In genomic region chr2:27775006-27775405, GRCm38 (mm10) we compare ENCODE assay signal across 13 mouse cellular contexts.
DNase-seq lines count a peak whose midpoint lies in the region; ATAC-seq and TF ChIP-seq lines count a peak whose summit lies in the region.
"Had no signal": no experiment of that assay in that cellular context is flagged by ENCODE, and none has a peak within 500 bp of the region (broad histone marks: within the 10 kb centered on the region; RNA-seq: fewer than 3 reads in every experiment).

No protein-coding gene starts in this region.

- ATAC-seq in embryonic facial prominence, embryonic 11.5 days (replicated peaks; ENCODE audit: insufficient number of reproducible peaks, low FRiP score, low TSS enrichment, low read depth), result no peak
- no peak for ATAC-seq in limb, embryonic 14.5 days (ENCODE audit: low FRiP score, low read depth)

- peaks cover 15% of the 10 kb centered on the region for H3K4me1 ChIP-seq in heart, adult 2 months (ENCODE audit: control insufficient read depth, insufficient read depth, low read length)
- H3K4me1 ChIP-seq in embryonic facial prominence, embryonic 11.5 days (ENCODE audit: control insufficient read depth, insufficient read depth, low read length), result peaks cover 11% of the 10 kb centered on the region
- peaks cover 38% of the 10 kb centered on the region for H3K4me1 ChIP-seq in limb, embryonic 14.5 days (ENCODE audit: control insufficient read depth, insufficient read depth, low read length)

- no peaks in the 10 kb centered on the region for H3K9me3 ChIP-seq in embryonic facial prominence, embryonic 11.5 days (replicated peaks; ENCODE audit: control insufficient read depth, low read length)
- H3K9me3 ChIP-seq in limb, embryonic 14.5 days (ENCODE audit: control insufficient read depth, low read length), result no peaks in the 10 kb centered on the region
- H3K9me3 ChIP-seq: hindbrain, embryonic 15.5 days; liver, embryonic 15.5 days had no signal

- H3K4me3 ChIP-seq in heart, adult 2 months, result no peak overlapping the region
- no peak overlapping the region for H3K4me3 ChIP-seq in embryonic facial prominence, embryonic 11.5 days (ENCODE audit: low read depth, low read length)
- H3K4me3 ChIP-seq in limb, embryonic 14.5 days (replicated peaks; ENCODE audit: low read length), result no peak overlapping the region
- H3K4me3 ChIP-seq: erythroblast, embryonic 14.5 days; hindbrain, embryonic 15.5 days; liver, embryonic 15.5 days had no signal

- no peaks in the 10 kb centered on the region for H3K36me3 ChIP-seq in heart, adult 2 months (ENCODE audit: control insufficient read depth, insufficient read depth, low read length)
- H3K36me3 ChIP-seq in embryonic facial prominence, embryonic 11.5 days (replicated peaks; ENCODE audit: control insufficient read depth, insufficient read depth, low read depth, low read length), result no peaks in the 10 kb centered on the region
- no peaks in the 10 kb centered on the region for H3K36me3 ChIP-seq in limb, embryonic 14.5 days (ENCODE audit: control insufficient read depth, insufficient read depth, low read length)
- H3K36me3 ChIP-seq: hindbrain, embryonic 15.5 days; liver, embryonic 15.5 days had no signal

- H3K27me3 ChIP-seq in heart, adult 2 months (ENCODE audit: control insufficient read depth, insufficient read depth, low read length), result no peaks in the 10 kb centered on the region
- H3K27me3 ChIP-seq in embryonic facial prominence, embryonic 11.5 days (ENCODE audit: control insufficient read depth, insufficient read depth, low read length), result no peaks in the 10 kb centered on the region
- no peaks in the 10 kb centered on the region for H3K27me3 ChIP-seq in limb, embryonic 14.5 days (ENCODE audit: control insufficient read depth, insufficient read depth, low read length)
- H3K27me3 ChIP-seq: hindbrain, embryonic 15.5 days; liver, embryonic 15.5 days had no signal

- peak overlapping the region; percentile 66 for H3K27ac ChIP-seq in heart, adult 2 months
- peak overlapping the region; percentile 76; the same call in 1 of the 2 replicates for H3K27ac ChIP-seq in embryonic facial prominence, embryonic 11.5 days (replicated peaks; ENCODE audit: low read depth, low read length)
- H3K27ac ChIP-seq in limb, embryonic 14.5 days (replicated peaks; ENCODE audit: low read depth, low read length), result peak overlapping the region; percentile 98
- H3K27ac ChIP-seq: hindbrain, embryonic 15.5 days; liver, embryonic 15.5 days had no signal

- TF ChIP-seq POLR2A in heart, adult 2 months (IDR thresholded peaks at IDR 0.05; ENCODE audit: insufficient read depth, low read depth, low read length), result no peak
- no peak for TF ChIP-seq POLR2A in limb, embryonic 14.5 days (IDR thresholded peaks at IDR 0.05; ENCODE audit: borderline replicate concordance, extremely low read depth, insufficient read depth, insufficient read length)

- H3K4me2 ChIP-seq in embryonic facial prominence, embryonic 11.5 days (ENCODE audit: low read depth, low read length), result no peak overlapping the region
- no peak overlapping the region for H3K4me2 ChIP-seq in limb, embryonic 14.5 days (replicated peaks; ENCODE audit: low read depth, low read length, severe bottlenecking)
- H3K4me2 ChIP-seq: hindbrain, embryonic 15.5 days; liver, embryonic 15.5 days had no signal

- TF ChIP-seq CTCF in heart, adult 2 months (IDR thresholded peaks at IDR 0.05), result no peak

- intact Hi-C loops in heart, adult 2 months (cut with DNase I), result no loop called here
- intact Hi-C loops in heart, postnatal 14 days (cut with DNase I), result no loop called here

- TF ChIP-seq EP300 in heart, adult 2 months (IDR thresholded peaks at IDR 0.05; ENCODE audit: insufficient read depth, low read depth, low read length), result no peak

- WGBS in heart, adult 2 months, result 86% methylated on average over 10 of the region's 10 CpGs
- 88% methylated on average over 10 of the region's 10 CpGs for WGBS in embryonic facial prominence, embryonic 11.5 days
- 73% methylated on average over 10 of the region's 10 CpGs for WGBS in limb, embryonic 14.5 days

- no peak for DNase-seq in heart, adult 2 months
- DNase-seq in heart, postnatal 14 days, result no peak
- peak; percentile 19 for DNase-seq in kidney, postnatal 10 days
- DNase-seq in kidney, adult 18-20 months, result no peak
- DNase-seq in embryonic facial prominence, embryonic 11.5 days (ENCODE audit: low spot score), result peak; percentile 11
- no peak for DNase-seq in limb, embryonic 14.5 days (ENCODE audit: low spot score)
- no peak for DNase-seq in retina, postnatal 1 day
- DNase-seq in urinary bladder, postnatal 25 days (ENCODE audit: low spot score), result no peak
- DNase-seq: adrenal gland, adult 2 months; cerebellum, adult 11 months had no signal

- no peak overlapping the region for H3K9ac ChIP-seq in heart, adult 2 months (ENCODE audit: low read depth, low read length)
- H3K9ac ChIP-seq in embryonic facial prominence, embryonic 11.5 days (replicated peaks; ENCODE audit: low read length), result no peak overlapping the region
- no peak overlapping the region for H3K9ac ChIP-seq in limb, embryonic 14.5 days (ENCODE audit: low read depth, low read length, severe bottlenecking)
- H3K9ac ChIP-seq: hindbrain, embryonic 15.5 days; liver, embryonic 15.5 days had no signal

- no peaks in the 10 kb centered on the region for H3K79me2 ChIP-seq in heart, adult 2 months (replicated peaks; ENCODE audit: control insufficient read depth, insufficient read depth, low read length)

Comparison
In these comparisons a context has a peak if more than half of its experiments do, and no peak if none do; other contexts are left out.
1. DNase-seq: peak in kidney, postnatal 10 days (single experiment) and embryonic facial prominence, embryonic 11.5 days (single experiment); none in heart, adult 2 months (0 of 2), heart, postnatal 14 days (0 of 2), kidney, adult 18-20 months (single experiment), limb, embryonic 14.5 days (single experiment), retina, postnatal 1 day (single experiment) and urinary bladder, postnatal 25 days (single experiment).
2. Peak in every context shown above with its lines, with median percentiles within 50 percentile points of each other: H3K27ac ChIP-seq.